Mouse (Mus musculus) heart, postnatal 0 days (tissue): ENCODE measurements around the gene Ppp4r3b.

ENCODE experiments used
- CTCF ChIP-seq: IDR thresholded peaks from 2 replicates; pipeline ENCODE4 v1.5.1; 2016; ENCODE audit warnings: antibody characterized with exemption, control low read depth, low read depth
- EP300 ChIP-seq: IDR thresholded peaks from 2 replicates; pipeline ENCODE4 v1.6.1; 2016; ENCODE audit warnings: antibody characterized with exemption, low read depth

- TF ChIP-seq CTCF: no peak
- TF ChIP-seq EP300: no peak
These were observed 6.6 kb downstream of the Ppp4r3b start for GRCm38 (mm10) chr11:29179319-29179718.
